Mouse (Mus musculus) E14TG2a.4 (cell line): ENCODE measurements around the gene Pmm1.
"Not testable (repeated sequence)": the region's sequence is repeated elsewhere in the genome, so short reads cannot be mapped to it uniquely, and the experiment has no call there.

ENCODE experiments used
- H3K27me3 ChIP-seq: 2 replicates; pipeline ENCODE4 v1.6.1; 2014; ENCODE audit warnings: low read length, control low read depth; ENCODE audit not compliant: insufficient read depth
- H3K36me3 ChIP-seq: 2 replicates; pipeline ENCODE4 v1.6.1; 2014; ENCODE audit warnings: low read length, control low read depth; ENCODE audit not compliant: insufficient read depth
- H3K4me1 ChIP-seq: replicated peaks from 2 replicates; pipeline ENCODE4 v1.6.1; 2014; ENCODE audit warnings: low read depth, low read length, control low read depth
- H3K4me3 ChIP-seq: replicated peaks from 2 replicates; pipeline ENCODE4 v1.5.1; 2014; ENCODE audit warnings: mild to moderate bottlenecking, low read length
- H3K9me3 ChIP-seq: 2 replicates; pipeline ENCODE4 v1.6.1; 2014; ENCODE audit warnings: low read length, control low read depth
- CTCF ChIP-seq: conservative IDR thresholded peaks from 2 replicates; pipeline ENCODE4 v1.5.1; 2014; ENCODE audit warnings: low read length
- NANOG ChIP-seq: IDR thresholded peaks from 2 replicates; pipeline ENCODE4 v1.6.1; 2014; ENCODE audit warnings: borderline replicate concordance, low read length, mixed read lengths
- POU5F1 ChIP-seq: IDR thresholded peaks from 2 replicates; pipeline ENCODE4 v1.6.1; 2014; ENCODE audit warnings: low read length, borderline replicate concordance

Pmm1 gene

DNA sequence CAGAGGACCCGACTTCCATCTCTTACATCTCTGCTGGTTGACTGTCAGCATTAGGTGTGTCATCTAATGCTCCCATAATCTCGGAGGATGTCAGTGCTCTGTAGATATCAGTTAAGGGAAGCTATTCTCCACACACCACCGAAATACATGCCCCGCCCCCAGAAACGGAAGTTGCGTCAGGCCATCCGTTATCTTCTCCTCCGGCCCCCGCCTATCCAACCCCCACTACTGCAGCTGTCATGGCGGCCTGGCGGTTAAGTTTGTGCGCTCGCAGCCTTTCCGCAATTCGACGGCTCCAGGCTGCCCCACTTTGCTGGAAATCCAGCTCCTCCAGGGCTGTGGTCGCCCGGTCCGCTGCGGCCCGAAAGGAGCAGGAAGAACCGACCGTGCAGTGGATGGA is 19.6 kb upstream of the Pmm1 start, which contains the start of gene 1700029P11Rik:
TSS of gene 1700029P11Rik (plus strand) at position 220 of the 400 bp plus-strand sequence.
- Histone ChIP-seq H3K9me3 (peaks cover 21% of the 10 kb centered on the region), H3K36me3 (no peaks in the 10 kb centered on the region), H3K4me1 (peaks cover 15% of the 10 kb centered on the region), H3K27me3 (no peaks in the 10 kb centered on the region), H3K4me3 (peak within 1 kb of the TSS; percentile 62)
- TF ChIP-seq POU5F1, result no peak
- TF ChIP-seq CTCF, result no peak

DNA sequence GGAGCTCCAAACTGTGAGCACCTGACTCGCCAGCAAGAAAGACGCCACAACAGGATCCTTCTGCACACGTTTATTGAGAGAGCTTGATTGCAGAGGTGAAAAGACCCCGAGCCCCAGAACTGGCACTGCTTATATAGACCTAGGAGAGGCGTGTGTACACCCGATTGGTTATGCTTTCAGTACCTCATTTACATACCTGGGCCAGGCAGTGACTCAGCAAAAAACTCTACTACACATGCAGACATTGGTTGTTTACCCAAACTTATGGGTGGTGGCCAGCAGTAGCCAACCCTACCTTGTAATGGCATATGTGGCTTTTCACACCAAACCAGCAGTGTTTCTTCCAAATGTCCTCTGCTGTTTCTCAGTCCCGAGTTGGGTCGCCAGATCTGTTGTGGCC is 14.4 kb upstream of the Pmm1 start:
- H3K27me3 ChIP-seq, H3K4me1 ChIP-seq: not testable (repeated sequence)
- H3K9me3 ChIP-seq, result peaks cover 62% of the 10 kb centered on the region

GRCm38 (mm10) chr15:81970498-81970897 is 9.8 kb upstream of the Pmm1 start:
- H3K4me1 ChIP-seq, result peaks cover 34% of the 10 kb centered on the region
- 0 out of 2 replicates have a peak, but pooled peaks have one; percentile 11 for TF ChIP-seq NANOG
- peaks cover 63% of the 10 kb centered on the region for H3K9me3 ChIP-seq
- H3K4me3 ChIP-seq, H3K27me3 ChIP-seq, H3K36me3 ChIP-seq: not testable (repeated sequence)

More for the DNA sequence above, 14.4 kb upstream of the Pmm1 start:
- H3K36me3 ChIP-seq, H3K4me3 ChIP-seq: not testable (repeated sequence)

DNA sequence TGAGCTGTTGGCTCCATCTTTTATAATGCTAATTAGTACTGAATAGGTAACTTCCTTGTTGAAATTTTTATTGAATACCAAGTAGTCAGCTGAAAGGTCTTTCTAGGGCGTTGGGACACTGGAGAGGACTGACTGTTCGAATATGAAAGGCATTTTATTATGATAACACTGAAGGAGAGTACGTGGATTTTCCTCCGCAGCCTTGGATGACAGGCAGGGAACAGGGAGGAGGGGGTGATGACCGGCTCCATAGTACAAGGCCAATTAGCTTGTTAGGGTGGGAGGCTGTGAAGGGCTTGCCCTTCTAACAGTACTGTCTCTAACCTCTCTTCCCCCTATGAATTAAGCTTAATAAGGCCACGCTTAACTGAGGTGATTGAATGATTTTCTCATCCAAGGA is 8.9 kb upstream of the Pmm1 start:
- peaks cover 54% of the 10 kb centered on the region for H3K9me3 ChIP-seq
- H3K4me3 ChIP-seq, H3K27me3 ChIP-seq, H3K36me3 ChIP-seq: not testable (repeated sequence)
- TF ChIP-seq NANOG, result peak; percentile 4; the same call in 1 of the 2 replicates
- H3K4me1 ChIP-seq, result peaks cover 42% of the 10 kb centered on the region

- Histone ChIP-seq H3K9me3 (peaks cover 50% of the 10 kb centered on the region), H3K36me3 (no peaks in the 10 kb centered on the region; the same call in 1 of the 2 replicates), H3K4me1 (peaks cover 47% of the 10 kb centered on the region), H3K27me3 (no peaks in the 10 kb centered on the region), H3K4me3 (peak overlapping the region; percentile 3)
- TF ChIP-seq NANOG (0 out of 2 replicates have a peak, but pooled peaks have one; percentile 36), CTCF (no peak)
Observed at GRCm38 (mm10) chr15:81969173-81969572, 8.4 kb upstream of the Pmm1 start.

DNA sequence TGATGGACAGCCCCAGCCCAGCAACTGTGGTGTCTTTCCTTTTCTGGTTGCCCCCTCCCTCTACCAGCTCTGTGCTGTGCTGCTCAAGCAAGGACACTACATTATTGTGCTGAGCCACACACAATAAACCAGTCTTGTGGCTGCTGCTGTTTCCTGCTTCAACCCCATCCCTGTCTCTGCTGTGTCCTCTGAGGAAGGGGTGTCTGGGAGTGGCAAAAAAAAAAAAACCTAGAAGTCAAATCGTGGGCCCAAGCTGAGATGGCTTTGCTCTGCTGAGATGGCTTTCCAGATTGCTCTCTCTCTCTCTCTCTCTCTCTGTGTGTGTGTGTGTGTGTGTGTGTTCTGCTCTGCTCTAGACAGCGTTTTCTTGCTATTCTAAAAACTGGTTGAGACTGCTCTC is 7.7 kb upstream of the Pmm1 start:
- Histone ChIP-seq H3K27me3 (no peaks in the 10 kb centered on the region), H3K9me3 (peaks cover 47% of the 10 kb centered on the region), H3K36me3 (no peaks in the 10 kb centered on the region; the same call in 1 of the 2 replicates), H3K4me1 (peaks cover 49% of the 10 kb centered on the region), H3K4me3 (peak overlapping the region; percentile 3)
- no peak for TF ChIP-seq POU5F1
- TF ChIP-seq NANOG, result no peak
- TF ChIP-seq CTCF, result no peak

- Histone ChIP-seq H3K36me3 (no peaks in the 10 kb centered on the region), H3K4me1 (peaks cover 49% of the 10 kb centered on the region), H3K27me3 (no peaks in the 10 kb centered on the region), H3K9me3 (peaks cover 42% of the 10 kb centered on the region), H3K4me3 (peak overlapping the region; percentile 3; the same call in 1 of the 2 replicates)
- no peak for TF ChIP-seq CTCF
- no peak for TF ChIP-seq POU5F1
- TF ChIP-seq NANOG, result no peak
Observed at GRCm38 (mm10) chr15:81967821-81968220, 7.1 kb upstream of the Pmm1 start.

GRCm38 (mm10) chr15:81966062-81966829 is 5.5 kb upstream of the Pmm1 start:
- peaks cover 30% of the 10 kb centered on the region for H3K9me3 ChIP-seq
- no peaks in the 10 kb centered on the region for H3K27me3 ChIP-seq
- H3K4me1 ChIP-seq, result peaks cover 56% of the 10 kb centered on the region
- H3K4me3 ChIP-seq, result peak overlapping the region; percentile 39; the same call in 1 of the 2 replicates
- TF ChIP-seq NANOG, result no peak
- no peak for TF ChIP-seq CTCF
- TF ChIP-seq POU5F1, result no peak
- H3K36me3 ChIP-seq, result no peaks in the 10 kb centered on the region

DNA sequence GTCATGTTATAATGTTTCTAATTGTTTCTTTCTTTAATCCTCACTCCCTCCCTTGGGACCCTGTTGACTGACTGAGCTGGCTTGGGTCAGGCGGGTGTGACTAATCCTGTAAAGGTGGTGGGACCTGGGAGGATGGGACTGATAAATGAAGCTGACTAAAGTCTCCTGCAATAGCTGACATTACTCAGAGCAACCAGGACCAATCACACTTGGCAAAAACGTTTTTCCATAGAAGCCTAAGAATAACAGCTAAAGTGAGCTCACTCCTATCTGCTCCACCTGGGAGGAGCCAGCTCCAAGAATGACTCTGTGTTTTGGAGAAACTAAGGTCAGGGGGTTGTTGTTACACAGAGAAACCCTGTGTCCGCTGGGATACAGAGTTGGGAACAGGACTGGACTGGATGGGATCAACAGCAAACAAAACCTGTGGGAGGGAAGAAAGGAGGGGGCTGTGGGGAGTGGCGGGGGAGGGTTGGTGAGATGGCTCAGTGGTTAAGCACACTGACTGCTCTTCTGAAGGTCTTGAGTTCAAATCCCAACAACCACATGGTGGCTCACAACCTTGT is 4.3 kb upstream of the Pmm1 start:
- no peak for TF ChIP-seq POU5F1
- TF ChIP-seq NANOG, result no peak
- no peak for TF ChIP-seq CTCF
- peaks cover 58% of the 10 kb centered on the region for H3K4me1 ChIP-seq
- H3K4me3 ChIP-seq, result 0 out of 2 replicates have a peak overlapping the region, but pooled peaks have one; percentile 7
- H3K27me3 ChIP-seq, result no peaks in the 10 kb centered on the region
- peaks cover 19% of the 10 kb centered on the region for H3K9me3 ChIP-seq
- H3K36me3 ChIP-seq, result no peaks in the 10 kb centered on the region
